Mouse (Mus musculus) C2C12 (cell line): ENCODE measurements at regions not wholly inside any gene's neighbourhood (a gene's known extent, or its start where the extent isn't known, plus 50 kb on each side); places are given as distances from the start of the nearest gene placed in this dataset.

Experiments
- CEBPB ChIP-seq: IDR thresholded peaks from one replicate; pipeline ENCODE4 v1.6.1; 2011; ENCODE audit warnings: low read depth, mild to moderate bottlenecking, control low read depth, moderate library complexity
- CTCF ChIP-seq: IDR thresholded peaks from one replicate; pipeline ENCODE4 v1.5.1; 2011; ENCODE audit not compliant: control insufficient read depth, insufficient read depth, insufficient read length
- USF1 ChIP-seq: IDR thresholded peaks from one replicate; pipeline ENCODE4 v1.6.1; 2011; ENCODE audit warnings: low read depth, mild to moderate bottlenecking, control low read depth, moderate library complexity

DNA sequence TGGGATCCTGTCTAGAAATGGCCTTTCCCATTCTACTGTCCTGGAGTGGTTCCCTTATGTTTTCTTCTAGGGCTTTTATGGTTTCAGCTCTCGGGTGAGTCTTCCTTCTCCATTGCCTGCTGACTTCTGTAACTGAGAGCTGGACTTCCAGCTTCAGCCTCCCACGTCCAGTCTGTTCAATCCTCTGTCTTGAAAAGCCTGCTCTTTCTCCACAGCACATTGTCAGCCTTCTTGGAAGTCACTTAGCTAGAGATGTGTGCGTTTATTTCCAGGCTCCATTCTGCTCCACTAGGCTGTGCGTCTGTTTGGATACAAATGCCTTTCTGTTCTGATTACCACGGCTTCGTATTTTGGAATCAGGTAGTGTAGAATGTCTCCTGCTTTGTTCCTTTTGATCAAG is 62.2 kb upstream of the Ptgfr start:
- TF ChIP-seq CTCF (no peak), USF1 (no peak), CEBPB (no peak)
